Mouse (Mus musculus): ENCODE measurements around the gene Pdcd1lg2. TPM values are rescaled to one million over a fixed set of nuclear protein-coding genes. Genes with fewer than 3 reads are reported as not detected.

Gene Pdcd1lg2
- polyA plus RNA-seq, 1 experiment from 2014 or later, result not detected

DNA sequence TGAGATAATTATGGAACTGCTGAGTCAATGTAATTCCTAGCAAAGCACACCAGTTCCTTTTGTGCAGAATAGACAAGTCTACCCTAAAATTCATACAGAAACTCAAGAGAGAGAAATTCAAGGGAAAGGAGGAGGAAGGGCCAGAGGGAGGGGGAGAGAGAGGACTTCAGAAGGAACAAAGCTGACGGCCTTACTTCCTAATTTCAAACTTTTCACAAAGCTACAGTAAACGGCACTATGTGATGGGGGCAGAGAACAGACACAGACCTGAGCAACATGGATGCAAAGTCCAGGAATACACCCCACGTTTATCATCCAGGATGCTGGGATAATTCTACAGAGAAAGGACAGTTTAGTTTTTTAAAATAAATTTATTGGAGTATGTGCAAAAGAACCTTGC, 8.8 kb downstream of the Pdcd1lg2 start:
- ATAC-seq (ENCODE audit: low read depth), result no peak
- Histone ChIP-seq H3K9ac (replicated peaks; ENCODE audit: low read depth, low read length) (no peak overlapping the region), H3K9me3 (ENCODE audit: control insufficient read depth, low read length) (no peaks in the 10 kb centered on the region), H3K27me3 (ENCODE audit: control insufficient read depth, insufficient read depth, low read length) (no peaks in the 10 kb centered on the region), H3K27ac (ENCODE audit: low read depth, low read length) (no peak overlapping the region), H3K4me1 (ENCODE audit: control insufficient read depth, insufficient read depth, low read length) (no peaks in the 10 kb centered on the region), H3K36me3 (ENCODE audit: control insufficient read depth, insufficient read depth, low read length) (no peaks in the 10 kb centered on the region), H3K4me2 (ENCODE audit: low read depth, low read length) (no peak overlapping the region), H3K4me3 (ENCODE audit: low read depth, low read length) (no peak overlapping the region)
- 77% methylated on average over 3 of the region's 3 CpGs for WGBS

DNA sequence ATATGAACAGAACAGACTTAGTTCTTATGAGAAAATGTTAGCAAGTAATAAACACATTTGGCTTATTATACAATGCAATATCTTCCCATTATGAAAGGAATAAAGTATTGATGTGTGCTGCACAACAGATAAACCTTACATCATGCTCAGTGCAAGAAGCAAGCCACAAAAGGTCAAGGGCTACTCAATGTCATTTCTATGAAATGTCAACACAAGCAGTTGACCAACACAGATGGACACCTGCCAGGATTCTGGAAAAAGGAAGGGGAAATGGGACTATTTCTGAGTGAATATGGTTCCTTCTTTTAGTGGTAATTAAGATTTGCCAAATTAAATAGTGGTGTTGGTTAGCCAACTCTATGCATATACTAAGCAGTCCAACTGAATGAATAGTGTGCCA, 9.2 kb downstream of the Pdcd1lg2 start:
- Histone ChIP-seq H3K9me3 (ENCODE audit: control insufficient read depth, low read length) (no peaks in the 10 kb centered on the region), H3K36me3 (ENCODE audit: control insufficient read depth, insufficient read depth, low read length) (no peaks in the 10 kb centered on the region), H3K9ac (replicated peaks; ENCODE audit: low read depth, low read length) (no peak overlapping the region), H3K4me1 (ENCODE audit: control insufficient read depth, insufficient read depth, low read length) (no peaks in the 10 kb centered on the region), H3K4me2 (ENCODE audit: low read depth, low read length) (no peak overlapping the region), H3K27ac (ENCODE audit: low read depth, low read length) (no peak overlapping the region), H3K27me3 (ENCODE audit: control insufficient read depth, insufficient read depth, low read length) (no peaks in the 10 kb centered on the region), H3K4me3 (ENCODE audit: low read depth, low read length) (no peak overlapping the region)
- no peak for ATAC-seq (ENCODE audit: low read depth)

DNA sequence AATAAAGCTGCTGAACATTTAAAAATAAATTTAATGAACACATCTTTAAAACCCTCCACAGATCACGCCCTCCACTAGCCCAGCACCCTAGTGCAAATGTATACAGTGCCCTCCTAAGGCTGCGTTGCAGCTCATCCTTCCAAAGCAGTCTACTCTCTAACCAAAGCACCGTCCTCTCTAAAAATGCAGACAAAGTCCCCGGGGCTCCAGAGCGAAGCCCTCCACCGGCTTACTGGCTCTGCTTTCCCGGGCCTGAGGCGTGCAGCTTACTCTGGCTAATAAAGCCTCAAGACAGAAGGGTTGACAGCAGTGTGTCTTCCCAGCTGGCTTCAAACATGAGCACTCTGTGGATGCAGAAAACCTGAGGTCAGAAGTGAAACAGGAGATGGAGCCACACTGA, 9.7 kb downstream of the Pdcd1lg2 start:
- Histone ChIP-seq H3K36me3 (ENCODE audit: control insufficient read depth, insufficient read depth, low read length) (no peaks in the 10 kb centered on the region), H3K27ac (ENCODE audit: low read depth, low read length) (no peak overlapping the region), H3K27me3 (ENCODE audit: control insufficient read depth, insufficient read depth, low read length) (no peaks in the 10 kb centered on the region), H3K4me1 (ENCODE audit: control insufficient read depth, insufficient read depth, low read length) (no peaks in the 10 kb centered on the region), H3K4me2 (ENCODE audit: low read depth, low read length) (no peak overlapping the region), H3K4me3 (ENCODE audit: low read depth, low read length) (no peak overlapping the region), H3K9ac (replicated peaks; ENCODE audit: low read depth, low read length) (no peak overlapping the region), H3K9me3 (ENCODE audit: control insufficient read depth, low read length) (no peaks in the 10 kb centered on the region)
- no peak for ATAC-seq (ENCODE audit: low read depth)
- WGBS, result 82% methylated on average over 8 of the region's 8 CpGs

DNA sequence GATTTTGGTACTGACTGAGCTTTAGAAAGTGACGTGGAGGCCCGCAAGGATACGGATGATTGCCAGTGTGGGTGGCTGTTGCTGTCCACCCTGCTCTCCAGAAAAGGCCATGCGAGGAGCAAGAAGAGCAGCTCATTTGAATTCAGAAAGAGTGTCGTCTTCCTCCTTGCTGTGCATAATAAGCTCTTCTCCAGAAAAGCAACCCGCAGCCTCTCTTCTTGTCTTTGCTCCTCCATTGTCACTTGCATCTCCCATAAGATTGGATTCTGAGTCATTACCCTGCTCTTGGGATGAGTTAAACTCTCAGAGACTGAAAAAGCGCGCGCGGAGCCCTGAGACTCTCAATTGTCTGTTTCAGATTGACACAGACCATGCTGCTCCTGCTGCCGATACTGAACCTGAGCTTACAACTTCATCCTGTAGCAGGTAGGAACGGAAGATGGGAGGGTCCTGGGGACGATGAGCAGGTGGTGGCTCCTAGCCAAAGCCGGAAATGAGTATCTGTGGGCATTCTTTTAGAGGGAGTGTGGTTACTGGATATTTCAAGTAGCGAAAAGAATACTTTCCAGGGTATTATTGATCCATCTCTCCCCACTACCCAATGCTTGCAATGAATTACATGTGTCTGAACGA, 11.4 kb downstream of the Pdcd1lg2 start:
- Histone ChIP-seq H3K4me1 (ENCODE audit: control insufficient read depth, insufficient read depth, low read length) (no peaks in the 10 kb centered on the region), H3K4me3 (ENCODE audit: low read depth, low read length) (no peak overlapping the region), H3K36me3 (ENCODE audit: control insufficient read depth, insufficient read depth, low read length) (no peaks in the 10 kb centered on the region), H3K27me3 (ENCODE audit: control insufficient read depth, insufficient read depth, low read length) (no peaks in the 10 kb centered on the region), H3K9me3 (ENCODE audit: control insufficient read depth, low read length) (no peaks in the 10 kb centered on the region), H3K4me2 (ENCODE audit: low read depth, low read length) (no peak overlapping the region), H3K27ac (ENCODE audit: low read depth, low read length) (no peak overlapping the region), H3K9ac (replicated peaks; ENCODE audit: low read depth, low read length) (no peak overlapping the region)
- 85% methylated on average over 16 of the region's 16 CpGs for WGBS
- ATAC-seq (ENCODE audit: low read depth), result no peak

DNA sequence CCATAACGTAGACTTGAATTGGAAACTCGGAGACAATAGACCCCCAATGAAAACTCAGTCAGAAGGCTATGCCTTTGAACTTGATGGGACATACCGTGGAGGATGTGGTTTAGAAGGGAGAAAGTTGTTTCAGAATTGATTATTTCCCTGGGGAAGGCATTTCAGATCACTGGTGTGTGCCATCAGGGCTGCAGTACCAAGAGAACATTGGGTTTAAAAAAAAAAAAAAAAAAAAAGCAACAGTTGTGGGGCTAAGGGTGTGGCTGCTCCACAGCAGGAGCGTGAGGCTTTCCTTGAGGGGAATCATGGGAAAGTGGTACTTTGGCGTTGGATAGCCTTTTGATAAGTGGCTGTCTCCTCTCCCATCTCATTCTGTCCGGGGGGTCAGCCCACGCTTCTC, 12.1 kb downstream of the Pdcd1lg2 start:
- Histone ChIP-seq H3K4me2 (ENCODE audit: low read depth, low read length) (no peak overlapping the region), H3K4me3 (ENCODE audit: low read depth, low read length) (no peak overlapping the region), H3K9me3 (ENCODE audit: control insufficient read depth, low read length) (no peaks in the 10 kb centered on the region), H3K9ac (replicated peaks; ENCODE audit: low read depth, low read length) (no peak overlapping the region), H3K4me1 (ENCODE audit: control insufficient read depth, insufficient read depth, low read length) (no peaks in the 10 kb centered on the region), H3K36me3 (ENCODE audit: control insufficient read depth, insufficient read depth, low read length) (no peaks in the 10 kb centered on the region), H3K27me3 (ENCODE audit: control insufficient read depth, insufficient read depth, low read length) (no peaks in the 10 kb centered on the region), H3K27ac (ENCODE audit: low read depth, low read length) (no peak overlapping the region)
- WGBS, result 87% methylated on average over 7 of the region's 7 CpGs
- ATAC-seq (ENCODE audit: low read depth), result no peak

DNA sequence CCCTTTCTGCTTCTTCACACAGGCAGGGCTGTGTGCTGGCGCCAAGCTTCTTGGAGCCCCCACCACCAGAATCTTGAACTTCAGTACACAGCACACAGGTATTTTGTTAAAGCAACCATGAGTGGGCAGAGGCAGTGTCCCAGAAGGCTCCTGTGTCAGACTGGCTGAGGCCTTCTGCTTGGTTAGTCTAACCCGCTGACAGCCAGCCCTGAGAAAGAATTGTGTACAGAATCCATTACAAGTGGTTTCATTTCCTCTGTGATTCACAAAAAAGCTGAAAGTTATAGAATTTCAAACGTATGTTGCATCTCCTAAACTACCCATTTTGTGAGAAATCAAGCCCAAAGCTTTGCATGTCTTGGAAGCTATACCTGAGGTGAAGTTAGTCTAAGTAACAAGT, 19.8 kb downstream of the Pdcd1lg2 start:
- Histone ChIP-seq H3K4me2 (ENCODE audit: low read depth, low read length) (no peak overlapping the region), H3K27me3 (ENCODE audit: control insufficient read depth, insufficient read depth, low read length) (no peaks in the 10 kb centered on the region), H3K9me3 (ENCODE audit: control insufficient read depth, low read length) (no peaks in the 10 kb centered on the region), H3K36me3 (ENCODE audit: control insufficient read depth, insufficient read depth, low read length) (no peaks in the 10 kb centered on the region), H3K9ac (replicated peaks; ENCODE audit: low read depth, low read length) (no peak overlapping the region), H3K27ac (ENCODE audit: low read depth, low read length) (no peak overlapping the region), H3K4me1 (ENCODE audit: control insufficient read depth, insufficient read depth, low read length) (no peaks in the 10 kb centered on the region), H3K4me3 (ENCODE audit: low read depth, low read length) (no peak overlapping the region)
- ATAC-seq (ENCODE audit: low read depth), result no peak
- WGBS, result 81% methylated on average over 3 of the region's 3 CpGs

DNA sequence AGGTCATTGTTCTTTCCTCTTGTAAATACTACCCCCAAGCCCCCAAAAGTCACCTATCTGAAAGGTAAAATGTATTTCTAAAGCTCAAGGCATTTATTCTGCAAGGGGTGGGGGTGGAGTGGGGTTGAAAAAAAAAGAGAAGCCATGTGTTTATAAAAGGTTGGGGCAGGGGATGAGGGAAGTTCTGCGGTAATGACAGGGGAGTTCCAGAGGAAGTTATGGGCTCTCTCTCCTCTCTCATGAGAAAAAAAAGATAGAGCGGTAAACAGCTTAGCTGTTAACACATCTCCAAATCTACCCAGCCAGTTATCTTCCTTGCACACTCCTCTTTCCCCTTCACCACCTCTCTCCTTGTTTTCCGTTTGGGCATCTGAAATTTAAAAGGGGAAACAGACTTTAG, 20.2 kb downstream of the Pdcd1lg2 start:
- ATAC-seq (ENCODE audit: low read depth), result no peak
- WGBS, result 87% methylated on average over 3 of the region's 3 CpGs

DNA sequence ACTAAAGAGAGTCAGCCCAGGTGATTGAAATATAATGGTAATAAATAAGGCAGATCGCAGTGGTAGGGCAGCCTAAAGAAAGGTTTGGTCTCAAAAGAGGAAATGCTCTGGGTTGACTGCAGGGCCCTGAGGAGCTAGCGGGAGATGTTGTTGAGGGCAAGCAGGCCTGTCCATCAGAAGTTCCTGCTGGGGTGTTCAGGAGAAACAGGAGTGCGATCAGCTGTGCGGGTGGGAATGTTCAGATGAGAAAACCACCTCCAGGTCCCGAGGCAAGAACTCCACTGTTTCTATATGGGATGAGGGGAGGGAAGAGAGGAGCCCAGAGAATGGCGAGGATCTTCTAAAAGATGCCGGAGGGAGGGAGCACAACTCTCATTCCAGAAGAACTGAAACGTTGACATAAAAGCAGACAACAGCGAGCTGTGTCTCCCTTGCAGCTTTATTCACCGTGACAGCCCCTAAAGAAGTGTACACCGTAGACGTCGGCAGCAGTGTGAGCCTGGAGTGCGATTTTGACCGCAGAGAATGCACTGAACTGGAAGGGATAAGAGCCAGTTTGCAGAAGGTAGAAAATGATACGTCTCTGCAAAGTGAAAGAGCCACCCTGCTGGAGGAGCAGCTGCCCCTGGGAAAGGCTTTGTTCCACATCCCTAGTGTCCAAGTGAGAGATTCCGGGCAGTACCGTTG, 26.2 kb downstream of the Pdcd1lg2 start:
- ATAC-seq (ENCODE audit: low read depth), result no peak
- WGBS, result 80% methylated on average over 18 of the region's 18 CpGs
- H3K9ac ChIP-seq (replicated peaks; ENCODE audit: low read depth, low read length), result no peak overlapping the region

More for the DNA sequence above, 20.2 kb downstream of the Pdcd1lg2 start:
- H3K9ac ChIP-seq (replicated peaks; ENCODE audit: low read depth, low read length), result no peak overlapping the region
- H3K4me3 ChIP-seq (ENCODE audit: low read depth, low read length), result no peak overlapping the region
- no peak overlapping the region for H3K4me2 ChIP-seq (ENCODE audit: low read depth, low read length)
- H3K27me3 ChIP-seq (ENCODE audit: control insufficient read depth, insufficient read depth, low read length), result no peaks in the 10 kb centered on the region
- no peaks in the 10 kb centered on the region for H3K36me3 ChIP-seq (ENCODE audit: control insufficient read depth, insufficient read depth, low read length)
- H3K4me1 ChIP-seq (ENCODE audit: control insufficient read depth, insufficient read depth, low read length), result no peaks in the 10 kb centered on the region
- no peaks in the 10 kb centered on the region for H3K9me3 ChIP-seq (ENCODE audit: control insufficient read depth, low read length)
- H3K27ac ChIP-seq (ENCODE audit: low read depth, low read length), result no peak overlapping the region

DNA sequence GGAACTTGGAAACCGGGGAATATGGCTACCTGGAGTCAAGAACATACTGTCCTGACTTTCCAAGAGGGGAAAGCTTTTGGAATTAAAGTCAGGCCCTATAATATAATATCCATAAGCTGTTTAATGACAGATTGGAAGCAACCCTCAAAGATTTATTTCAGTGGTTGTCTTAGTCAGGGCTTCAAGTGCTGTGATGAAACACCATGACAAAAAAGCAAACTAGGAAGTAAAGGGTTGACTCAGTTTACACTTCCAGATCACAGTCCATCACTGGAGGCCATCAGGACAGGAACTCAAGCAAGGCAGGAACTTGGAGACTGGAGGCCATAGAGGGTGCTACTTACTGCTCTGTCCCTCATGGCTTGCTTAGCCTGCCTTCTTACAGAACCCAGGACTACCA, 27.1 kb downstream of the Pdcd1lg2 start:
- Histone ChIP-seq H3K27me3 (ENCODE audit: control insufficient read depth, insufficient read depth, low read length) (no peaks in the 10 kb centered on the region), H3K4me3 (ENCODE audit: low read depth, low read length) (no peak overlapping the region), H3K36me3 (ENCODE audit: control insufficient read depth, insufficient read depth, low read length) (no peaks in the 10 kb centered on the region), H3K4me1 (ENCODE audit: control insufficient read depth, insufficient read depth, low read length) (no peaks in the 10 kb centered on the region), H3K9ac (replicated peaks; ENCODE audit: low read depth, low read length) (no peak overlapping the region), H3K27ac (ENCODE audit: low read depth, low read length) (no peak overlapping the region), H3K9me3 (ENCODE audit: control insufficient read depth, low read length) (no peaks in the 10 kb centered on the region), H3K4me2 (ENCODE audit: low read depth, low read length) (no peak overlapping the region)
- WGBS, result 89% methylated on average over 1 of the region's 1 CpGs
- no peak for ATAC-seq (ENCODE audit: low read depth)

More for the DNA sequence above, 26.2 kb downstream of the Pdcd1lg2 start:
- Histone ChIP-seq H3K27me3 (ENCODE audit: control insufficient read depth, insufficient read depth, low read length) (no peaks in the 10 kb centered on the region), H3K4me3 (ENCODE audit: low read depth, low read length) (no peak overlapping the region), H3K36me3 (ENCODE audit: control insufficient read depth, insufficient read depth, low read length) (no peaks in the 10 kb centered on the region), H3K4me1 (ENCODE audit: control insufficient read depth, insufficient read depth, low read length) (no peaks in the 10 kb centered on the region), H3K4me2 (ENCODE audit: low read depth, low read length) (no peak overlapping the region), H3K27ac (ENCODE audit: low read depth, low read length) (no peak overlapping the region), H3K9me3 (ENCODE audit: control insufficient read depth, low read length) (no peaks in the 10 kb centered on the region)
